Mouse (Mus musculus): ENCODE measurements around the gene Slc12a7.

DNA sequence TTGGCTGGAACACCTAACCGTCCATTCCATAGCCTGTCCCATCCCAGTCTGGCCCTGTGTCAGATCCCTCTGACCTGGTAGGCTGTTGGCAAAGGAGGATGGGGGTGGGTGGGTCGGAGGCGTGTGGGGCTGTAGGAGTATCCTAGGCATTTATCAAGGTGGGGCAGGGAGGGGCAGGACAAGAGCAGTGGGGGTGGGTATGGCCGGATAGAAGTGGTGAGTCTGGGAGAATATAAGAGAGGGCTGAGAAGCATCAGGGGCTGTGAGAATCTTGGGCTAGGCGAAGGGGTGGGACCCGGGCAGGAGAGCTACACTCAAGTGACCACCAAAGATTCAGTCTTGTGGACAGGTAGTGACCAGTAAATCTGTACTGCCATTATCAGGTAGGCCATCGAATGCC lies 659 bp upstream of the Slc12a7 start:
- TF ChIP-seq CTCF (IDR thresholded peaks at IDR 0.05; ENCODE audit: low read depth, low read length) (no peak), POLR2A (IDR thresholded peaks at IDR 0.05; ENCODE audit: borderline replicate concordance, low read depth, low read length) (no peak)
